Mouse (Mus musculus): Measurements from ENCODE around the gene Sgms2.

DNA sequence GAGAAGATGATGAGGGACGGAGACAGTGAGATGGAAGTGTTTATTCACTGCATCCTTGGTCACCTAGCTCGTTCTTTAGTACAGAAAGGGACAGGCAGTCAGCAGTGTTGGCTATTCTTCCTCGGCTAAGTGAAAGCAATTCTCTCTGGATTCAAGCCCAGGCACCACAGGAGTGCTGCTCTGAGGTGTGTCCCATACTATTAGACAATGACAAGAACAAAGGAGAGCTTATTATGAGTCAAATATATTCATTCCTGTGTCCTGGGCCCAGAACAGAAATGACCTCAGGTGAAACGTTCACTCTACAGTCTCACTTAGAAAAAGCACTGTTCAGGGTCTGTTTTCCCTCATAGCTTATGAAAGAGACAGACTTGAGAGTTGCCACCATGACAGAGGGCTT, 151.9 kb downstream of the Sgms2 start:
- TF ChIP-seq GATA1 (IDR thresholded peaks at IDR 0.05; ENCODE audit: borderline replicate concordance, low read length): no peak
- no peak for TF ChIP-seq FLI1 (IDR thresholded peaks at IDR 0.05; ENCODE audit: low read length)
